Mouse (Mus musculus): Measurements from ENCODE around the gene Mmp19.
"Not testable (repeated sequence)": the region's sequence is repeated elsewhere in the genome, so short reads cannot be mapped to it uniquely, and the experiment has no call there.

Mmp19 gene

DNA sequence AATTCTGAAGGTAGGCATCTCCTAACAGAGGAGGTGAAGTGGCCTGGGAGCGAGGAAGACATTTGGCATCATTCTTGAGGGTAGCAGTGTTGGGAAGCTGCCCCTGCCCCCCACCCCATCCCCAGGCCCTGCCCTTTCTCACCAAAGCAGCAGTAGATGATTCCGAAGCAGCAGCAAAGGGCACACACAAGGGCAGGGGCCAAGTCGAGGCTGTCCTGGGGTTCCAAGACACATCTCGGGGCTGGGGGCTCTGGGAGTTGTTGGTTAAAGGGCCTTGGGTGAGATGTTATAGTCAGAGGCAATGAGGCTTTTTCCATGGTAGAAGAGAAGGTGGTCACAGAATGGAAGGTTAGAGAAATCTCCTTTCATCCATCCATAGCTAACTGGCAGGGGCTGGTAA lies 12.2 kb downstream of the Mmp19 start:
- DNase-seq: no peak

GRCm38 (mm10) chr10:128803361-128803760 lies 12.7 kb downstream of the Mmp19 start:
- no peak for DNase-seq

DNA sequence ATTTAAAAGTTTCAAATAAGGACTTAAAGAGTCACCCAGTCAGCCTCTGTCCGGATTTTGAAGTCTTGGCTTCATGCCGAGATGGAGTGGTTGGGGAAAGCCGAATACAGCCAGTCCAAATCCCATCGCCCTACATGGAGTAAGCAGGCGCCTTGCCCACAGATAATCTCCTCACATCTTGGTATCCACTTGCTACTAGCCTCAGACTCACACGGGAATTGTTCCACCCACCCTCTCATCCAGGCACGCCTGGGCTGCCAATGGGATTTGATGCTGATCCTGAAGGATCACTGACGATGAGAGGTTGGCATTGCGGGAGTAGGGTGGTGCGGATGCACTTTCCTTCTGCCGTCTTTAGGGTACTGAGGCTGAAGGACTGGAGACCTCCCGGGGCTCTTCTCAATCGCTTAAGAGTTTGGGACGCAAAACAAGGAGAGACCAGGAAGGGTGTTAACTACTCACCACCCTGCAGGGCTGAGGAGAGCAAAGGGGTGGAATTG lies 13.1 kb downstream of the Mmp19 start, which contains the start of gene Dnajc14:
Gene Dnajc14 (plus strand): TSS at position 292 of the 500 bp plus-strand sequence.
- peak; percentile 66 to 70 for DNase-seq

- DNase-seq: peak; percentile 72 to 77
Observed at GRCm38 (mm10) chr10:128804271-128805091, 13.8 kb downstream of the Mmp19 start, which contains the start of gene Tmem198b. Tmem198b (minus strand) TSS chr10:128804370.

- peak; percentile 98 to 99 for DNase-seq
Observed at GRCm38 (mm10) chr10:128805092-128806000, 14.6 kb downstream of the Mmp19 start.

GRCm38 (mm10) chr10:128806086-128806485 lies 15.4 kb downstream of the Mmp19 start:
- no peak for DNase-seq

GRCm38 (mm10) chr10:128807018-128807417 lies 16.3 kb downstream of the Mmp19 start:
- no peak for DNase-seq

DNA sequence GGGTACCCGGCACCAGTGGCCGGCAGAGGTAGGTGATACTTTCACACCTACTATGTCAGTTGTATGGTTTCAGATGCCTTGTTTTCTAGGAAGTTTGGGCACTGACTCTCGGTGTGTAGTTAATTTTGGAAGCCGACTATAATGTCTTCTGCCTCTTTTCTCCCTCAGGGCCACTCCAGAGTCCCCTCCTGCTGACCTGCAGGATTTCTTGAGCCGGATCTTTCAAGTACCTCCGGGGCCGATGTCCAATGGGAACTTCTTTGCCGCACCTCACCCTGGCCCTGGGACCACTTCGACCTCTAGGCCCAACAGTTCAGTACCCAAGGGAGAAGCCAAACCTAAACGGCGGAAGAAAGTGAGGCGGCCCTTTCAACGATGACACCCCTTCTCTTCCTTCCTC lies 26.3 kb downstream of the Mmp19 start, which contains the start of gene Sarnp:
Gene Sarnp (plus strand): TSS at position 301 of the 400 bp plus-strand sequence.
- no peak for DNase-seq

DNA sequence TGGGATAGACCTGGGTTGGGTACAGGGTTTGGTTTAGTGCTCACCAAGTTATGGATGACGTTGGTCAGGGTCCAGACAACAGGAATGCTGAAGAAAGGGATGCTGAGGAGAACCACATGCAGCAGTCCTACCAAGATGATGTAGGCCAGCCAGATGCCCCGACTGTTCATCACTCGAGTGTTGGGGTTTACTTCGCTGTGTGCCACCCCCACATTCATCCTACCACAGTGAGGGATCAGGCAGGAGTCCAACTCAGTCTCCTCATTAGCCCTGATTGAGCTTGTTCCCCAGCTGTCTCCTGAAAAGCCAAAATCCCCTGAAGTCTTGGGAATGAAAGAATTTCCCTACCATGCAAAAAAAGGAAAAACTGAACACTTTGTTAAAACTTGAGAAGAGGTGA lies 29.5 kb downstream of the Mmp19 start:
- no peak for DNase-seq

GRCm38 (mm10) chr10:128821358-128822056 lies 30.8 kb downstream of the Mmp19 start, which contains the start of gene Ormdl2:
Ormdl2 (minus strand) TSS chr10:128821645.
- peak; percentile 99 for DNase-seq

GRCm38 (mm10) chr10:128822135-128822534 lies 31.4 kb downstream of the Mmp19 start:
- no peak for DNase-seq

- not testable (repeated sequence) for DNase-seq
Observed at GRCm38 (mm10) chr10:128823087-128823486, 32.4 kb downstream of the Mmp19 start.

DNA sequence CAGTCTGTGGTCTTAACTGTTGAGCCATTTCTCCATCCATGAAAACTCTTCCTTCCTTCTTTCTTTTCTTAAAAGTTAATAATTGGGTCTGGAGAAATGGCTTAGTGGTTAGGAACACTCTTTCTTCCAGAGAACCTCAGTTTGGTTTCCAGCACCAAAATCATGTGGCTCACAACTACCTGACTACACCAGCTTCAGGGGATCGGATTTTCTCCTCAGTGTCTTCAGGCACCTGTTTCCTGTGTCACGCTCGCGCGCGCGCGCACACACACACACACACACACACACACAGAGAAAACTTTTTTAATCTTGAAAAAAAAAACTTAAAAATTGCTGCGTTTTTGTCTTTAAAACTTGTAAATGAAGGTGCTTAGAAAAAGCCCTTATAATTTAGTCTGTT lies 33.1 kb downstream of the Mmp19 start:
- DNase-seq: no peak

DNA sequence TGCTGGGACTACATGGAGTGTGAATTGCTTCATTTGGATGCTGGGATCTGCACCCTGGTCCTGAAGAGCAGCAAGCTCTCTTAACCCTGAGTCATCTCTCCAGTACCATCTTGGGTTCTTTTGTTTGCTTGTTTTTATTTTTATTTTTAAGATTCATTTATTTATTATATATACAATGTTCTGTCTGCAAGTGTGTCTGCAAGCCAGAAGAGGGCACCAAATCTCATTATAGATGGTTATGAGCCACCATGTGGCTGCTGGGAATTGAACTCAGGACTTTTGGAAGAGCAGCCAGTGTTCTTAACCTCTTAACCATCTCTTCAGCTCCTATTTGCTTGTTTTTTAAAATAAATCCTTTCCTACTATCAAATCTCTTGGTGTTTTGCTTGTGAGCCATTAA lies 46.7 kb downstream of the Mmp19 start:
- no peak for DNase-seq

- DNase-seq: no peak
Observed at GRCm38 (mm10) chr10:128839434-128839833, 48.7 kb downstream of the Mmp19 start.

- no peak for DNase-seq
Observed at GRCm38 (mm10) chr10:128840612-128841011, 49.9 kb downstream of the Mmp19 start.

DNA sequence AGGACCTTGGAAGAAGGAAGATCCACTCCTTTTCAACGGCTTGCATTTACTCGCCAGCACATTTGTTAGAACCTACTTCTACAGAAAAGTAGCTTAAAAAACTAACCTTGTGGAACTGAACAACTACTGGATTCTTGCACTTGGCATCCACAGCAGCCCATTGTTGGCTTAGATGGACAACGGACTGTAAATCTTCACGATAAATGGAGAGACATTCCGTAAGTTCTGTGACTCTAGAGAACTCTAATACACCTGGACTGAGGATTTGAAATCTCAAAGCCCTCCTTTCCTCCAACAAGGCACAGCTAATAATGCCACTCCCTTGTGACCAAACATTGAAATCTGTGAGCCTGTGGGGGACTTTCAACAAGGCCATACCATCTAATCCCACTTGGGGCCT lies 52.5 kb downstream of the Mmp19 start:
- DNase-seq: no peak

- DNase-seq: peak in 1 of 2 experiments; percentile 32
Observed at GRCm38 (mm10) chr10:128845516-128845915, 54.8 kb downstream of the Mmp19 start.

DNA sequence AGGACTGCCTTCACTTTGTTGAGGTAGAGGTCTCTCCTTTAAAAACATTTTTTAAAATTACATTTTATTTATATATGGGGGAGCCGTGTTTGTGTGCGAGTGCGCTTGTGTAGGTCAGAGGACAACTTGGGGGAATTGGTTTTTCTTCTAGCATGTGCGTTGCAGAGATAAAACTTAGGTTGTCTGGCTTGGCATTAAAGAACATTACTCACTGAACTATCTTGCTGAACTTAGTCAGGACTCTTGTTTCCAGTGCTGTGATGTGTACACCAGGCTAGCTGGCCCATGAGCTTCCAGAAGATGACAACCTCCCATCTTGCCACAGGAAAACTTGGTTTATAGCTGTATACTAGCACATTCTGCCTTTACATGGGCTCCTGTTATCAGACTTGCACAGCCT lies 56.0 kb downstream of the Mmp19 start:
- DNase-seq: no peak

DNA sequence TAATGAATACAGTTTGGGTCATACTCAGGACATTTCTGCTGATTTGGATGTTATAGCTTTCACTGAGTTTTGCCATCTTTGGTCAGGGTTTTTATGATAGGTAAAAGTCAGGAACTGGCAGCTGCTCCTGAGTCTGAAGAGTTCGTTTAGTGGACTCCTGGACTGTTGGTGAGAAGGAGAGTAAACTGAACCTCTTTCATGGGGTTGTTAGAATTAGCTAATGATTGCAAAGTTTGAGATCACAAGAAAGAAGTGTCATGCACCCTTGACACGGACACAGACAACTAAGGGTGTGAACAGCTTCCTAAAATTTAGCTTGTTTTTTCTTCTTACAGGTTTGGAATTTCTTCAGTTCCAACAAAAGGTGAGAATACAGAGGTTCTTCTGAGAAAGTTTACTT lies 57.7 kb downstream of the Mmp19 start:
- peak in 1 of 2 experiments; percentile 37 for DNase-seq

DNA sequence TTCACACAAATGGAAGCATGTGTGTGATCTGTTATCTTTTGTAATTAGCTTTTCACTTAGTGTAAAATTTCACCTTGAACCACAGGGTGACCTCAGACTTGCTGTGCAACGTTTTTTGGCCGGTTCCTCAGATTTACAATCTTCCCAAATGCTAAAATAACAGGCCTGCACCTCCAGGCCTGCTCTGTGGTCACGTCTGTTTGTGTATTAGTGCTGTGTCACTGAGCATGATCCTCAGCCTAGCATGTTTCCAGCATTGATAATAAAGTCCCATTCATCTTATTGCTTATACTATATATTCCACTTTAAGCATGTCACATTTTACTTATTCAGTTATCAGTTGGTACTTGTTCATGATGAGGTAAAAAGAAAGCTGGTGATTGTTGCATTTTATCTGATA lies 59.6 kb downstream of the Mmp19 start:
- DNase-seq: no peak

Data from kidney, postnatal 25 days (tissue).